Mouse (Mus musculus) naive thymus-derived CD4-positive, alpha-beta T cell, adult 5 months (primary cell): Measurements from ENCODE around the gene Armh4. TPM values are rescaled to one million over a fixed set of nuclear protein-coding genes. Genes with fewer than 3 reads are reported as not detected.

Source experiments
- polyA plus RNA-seq: library from polyadenylated mRNA; unstranded; fragments of 100-300 nt; shearing (Covaris generic); gene quantifications from one replicate; pipeline ENCODE4 v1.2.1, GENCODE M21; 2017

The Armh4 gene
- 0.07 TPM for polyA plus RNA-seq

GRCm38 (mm10) chr14:49782715-49783531 lies at the start of gene Armh4:
TSS of gene Armh4 (minus strand) at chr14:49783383.

Other genes with a start within 250 kb of the Armh4 start
- gene Olfr722, start 118.6 kb upstream of the Armh4 start, polyA plus RNA-seq: not detected
- not detected for gene Olfr723, start 148.4 kb upstream of the Armh4 start, polyA plus RNA-seq
- gene Olfr724, start 179.9 kb upstream of the Armh4 start, polyA plus RNA-seq: not detected